Mouse (Mus musculus) kidney, adult 2 months (tissue): ENCODE results near the gene Insr. TPM values are rescaled to one million over a fixed set of nuclear protein-coding genes. Genes with fewer than 3 reads are reported as not detected.
A peak's percentile ranks its signal among the peaks of the same experiment; 100 is the strongest.

ENCODE experiments used
- DNase-seq: peaks from one replicate; pipeline ENCODE4 v3.0.0; 2021
- H3K27ac ChIP-seq: fragments of 200-500 bp; 2 replicates; pipeline ENCODE4 v1.5.1; 2012; ENCODE audit warnings: low read depth, low read length, control low read depth, inconsistent platforms; ENCODE audit not compliant: insufficient read depth
- H3K27me3 ChIP-seq: fragments of 200-500 bp; replicated peaks from 2 replicates; pipeline ENCODE4 v1.6.1; 2012; ENCODE audit warnings: mild to moderate bottlenecking, moderate library complexity, low read length, inconsistent platforms; ENCODE audit not compliant: control insufficient read depth, insufficient read depth
- H3K36me3 ChIP-seq: fragments of 200-500 bp; 2 replicates; pipeline ENCODE4 v1.6.1; 2012; ENCODE audit warnings: mild to moderate bottlenecking, moderate library complexity, low read length, inconsistent platforms; ENCODE audit not compliant: control insufficient read depth, insufficient read depth
- H3K4me1 ChIP-seq: fragments of 200-500 bp; 2 replicates; pipeline ENCODE4 v1.6.1; 2011; ENCODE audit warnings: low read length; ENCODE audit not compliant: control insufficient read depth, insufficient read depth
- H3K4me3 ChIP-seq: fragments of 200-500 bp; 2 replicates; pipeline ENCODE4 v1.5.1; 2011; ENCODE audit warnings: mild to moderate bottlenecking, low read depth, low read length, control low read depth; ENCODE audit not compliant: insufficient read depth
- CTCF ChIP-seq: fragments of 200-500 bp; conservative IDR thresholded peaks from 2 replicates; pipeline ENCODE4 v1.5.1; 2011; ENCODE audit warnings: low read depth, mild to moderate bottlenecking, control low read depth, low read length, moderate library complexity, mixed read lengths; ENCODE audit not compliant: insufficient read depth, insufficient read length
- POLR2A ChIP-seq: fragments of 200-500 bp; IDR thresholded peaks from one replicate; pipeline ENCODE4 v1.6.1; 2011; ENCODE audit warnings: low read depth, low read length, control low read depth
- WGBS: fragments of 180-500 bp; shearing (Covaris S2); methylation state at CpG from one replicate; pipeline ENCODE4 v1.1.7; 2018; 5-methylcytosine and 5-hydroxymethylcytosine counted together
- polyA plus RNA-seq: library from polyadenylated mRNA; depleted of rRNA; stranded (reverse); fragments of >200 nt; gene quantifications from 2 replicates; pipeline ENCODE4 v1.2.3, GENCODE M21; 2012

The Insr gene
- polyA plus RNA-seq, 1 experiment, result 26.8 TPM

GRCm38 (mm10) chr8:3284656-3285055, 5.2 kb upstream of the Insr start:
- 89% methylated on average over 4 of the region's 4 CpGs for WGBS
- Histone ChIP-seq H3K4me1 (no peaks in the 10 kb centered on the region), H3K4me3 (no peak overlapping the region), H3K27ac (no peak overlapping the region), H3K27me3 (no peaks in the 10 kb centered on the region), H3K36me3 (no peaks in the 10 kb centered on the region)
- DNase-seq, result no peak
- TF ChIP-seq CTCF (no peak), POLR2A (no peak)

DNA sequence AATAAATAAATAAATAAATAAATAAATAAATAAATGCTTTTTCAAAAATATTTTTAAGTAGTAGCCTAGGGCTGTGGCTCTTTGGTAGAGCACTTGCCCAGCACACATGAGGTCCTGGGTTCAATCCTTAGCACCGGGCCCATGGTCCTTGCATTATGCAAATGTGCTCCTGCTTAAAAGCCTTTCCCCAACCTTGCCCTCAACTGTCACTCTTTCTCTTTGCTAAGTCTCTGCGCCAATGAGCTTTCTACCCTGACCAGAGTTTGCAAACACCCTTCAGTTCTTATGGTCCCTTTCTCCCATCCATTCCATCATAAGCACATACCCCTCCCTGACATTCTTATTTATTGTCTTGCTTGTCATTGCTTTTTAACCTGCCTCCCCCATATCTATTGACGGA, 1.9 kb upstream of the Insr start:
- H3K27me3 ChIP-seq, result no peaks in the 10 kb centered on the region
- TF ChIP-seq POLR2A (no peak), CTCF (no peak)
- H3K4me3 ChIP-seq, result no peak overlapping the region
- 93% methylated on average over 3 of the region's 3 CpGs for WGBS
- no peak overlapping the region for H3K27ac ChIP-seq
- no peaks in the 10 kb centered on the region for H3K36me3 ChIP-seq
- no peak for DNase-seq
- H3K4me1 ChIP-seq, result peaks cover 16% of the 10 kb centered on the region

- TF ChIP-seq POLR2A (no peak), CTCF (no peak)
- no peak for DNase-seq
- Histone ChIP-seq H3K4me3 (no peak overlapping the region), H3K4me1 (peaks cover 24% of the 10 kb centered on the region), H3K36me3 (no peaks in the 10 kb centered on the region), H3K27me3 (no peaks in the 10 kb centered on the region), H3K27ac (no peak overlapping the region)
- 43% methylated on average over 11 of the region's 11 CpGs for WGBS
Measured at GRCm38 (mm10) chr8:3280266-3280910, 971 bp upstream of the Insr start.

DNA sequence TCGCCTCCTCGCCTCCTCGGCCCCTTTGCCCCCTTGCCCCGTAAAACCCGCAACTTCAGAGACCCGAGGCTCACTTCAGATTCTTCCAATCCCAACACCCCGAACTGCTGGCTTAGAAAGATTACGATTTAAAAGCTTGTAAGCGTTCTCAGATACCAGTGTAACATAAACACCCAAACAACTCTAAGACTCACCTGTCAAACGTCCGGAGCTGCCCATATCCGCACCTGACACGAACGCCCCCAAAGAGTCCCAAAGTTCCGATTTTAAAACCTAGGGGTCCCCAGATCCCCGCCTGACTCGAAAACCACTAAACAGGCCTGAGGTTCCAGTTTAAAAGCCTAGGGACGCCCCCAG, 282 bp upstream of the Insr start:
- H3K27ac ChIP-seq, result no peak overlapping the region
- 3% methylated on average over 18 of the region's 18 CpGs for WGBS

DNA sequence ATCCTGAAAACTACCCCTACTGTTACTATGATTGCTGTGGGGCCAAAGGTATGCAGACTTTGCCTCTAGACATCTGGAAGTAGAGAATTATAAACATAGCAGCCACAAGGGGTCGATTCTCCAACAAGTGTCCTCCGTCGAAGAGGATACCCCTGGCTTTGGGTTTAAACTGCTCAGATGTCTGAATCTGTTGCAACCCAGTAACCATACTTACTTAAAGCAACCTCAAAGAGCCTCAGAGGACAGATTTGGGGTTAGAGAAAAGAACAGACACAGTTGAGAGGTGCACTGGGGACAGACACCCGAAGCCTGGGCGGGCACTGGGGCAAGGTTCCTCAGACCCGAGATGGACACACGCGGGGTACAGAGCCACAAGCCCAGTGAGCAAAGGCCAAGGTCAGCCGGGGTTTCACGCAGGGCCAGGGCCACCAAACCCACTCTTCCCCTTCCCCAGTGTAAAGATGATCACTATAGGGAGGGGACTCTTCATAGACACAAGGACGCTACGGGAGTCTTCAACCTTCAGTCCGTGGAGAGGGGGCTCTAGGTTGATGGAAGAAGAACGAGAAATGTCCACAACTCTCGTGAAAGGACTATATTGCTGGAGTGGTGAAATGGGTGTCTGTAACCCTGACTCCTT, 1.1 kb downstream of the Insr start:
- 11% methylated on average over 15 of the region's 15 CpGs for WGBS
- no peaks in the 10 kb centered on the region for H3K36me3 ChIP-seq
- peaks cover 32% of the 10 kb centered on the region for H3K4me1 ChIP-seq
- no peaks in the 10 kb centered on the region for H3K27me3 ChIP-seq
- TF ChIP-seq POLR2A (no peak), CTCF (0 out of 2 replicates have a peak, but pooled peaks have one; percentile 12)
- peak overlapping the region; percentile 96 for H3K4me3 ChIP-seq
- peak overlapping the region; percentile 96 for H3K27ac ChIP-seq
- peak; percentile 65 for DNase-seq

More for the DNA sequence above, 282 bp upstream of the Insr start:
- Histone ChIP-seq H3K4me1 (peaks cover 31% of the 10 kb centered on the region), H3K4me3 (peak overlapping the region; percentile 96), H3K36me3 (no peaks in the 10 kb centered on the region), H3K27me3 (no peaks in the 10 kb centered on the region)
- DNase-seq, result no peak
- no peak for TF ChIP-seq POLR2A
- no peak for TF ChIP-seq CTCF

- WGBS, result 94% methylated on average over 9 of the region's 9 CpGs
Measured at GRCm38 (mm10) chr8:3277266-3277665, 2.2 kb downstream of the Insr start.

GRCm38 (mm10) chr8:3276009-3276408, 3.4 kb downstream of the Insr start:
- H3K27ac ChIP-seq, result no peak overlapping the region
- peak; percentile 85 for DNase-seq

More at GRCm38 (mm10) chr8:3277266-3277665, 2.2 kb downstream of the Insr start:
- H3K4me3 ChIP-seq, result no peak overlapping the region; the same call in 1 of the 2 replicates
- H3K4me1 ChIP-seq, result peaks cover 32% of the 10 kb centered on the region
- H3K27ac ChIP-seq, result no peak overlapping the region
- H3K27me3 ChIP-seq, result no peaks in the 10 kb centered on the region
- no peak for TF ChIP-seq POLR2A
- no peak for TF ChIP-seq CTCF
- H3K36me3 ChIP-seq, result no peaks in the 10 kb centered on the region
- no peak for DNase-seq

More at GRCm38 (mm10) chr8:3276009-3276408, 3.4 kb downstream of the Insr start:
- no peak overlapping the region for H3K4me3 ChIP-seq
- TF ChIP-seq POLR2A (no peak), CTCF (no peak)
- H3K27me3 ChIP-seq, result no peaks in the 10 kb centered on the region
- H3K36me3 ChIP-seq, result no peaks in the 10 kb centered on the region
- H3K4me1 ChIP-seq, result peaks cover 32% of the 10 kb centered on the region
- 60% methylated on average over 8 of the region's 8 CpGs for WGBS
